Mouse (Mus musculus): ENCODE measurements at regions not wholly inside any gene's neighbourhood (a gene's known extent, or its start where the extent isn't known, plus 50 kb on each side); places are given as distances from the start of the nearest gene placed in this dataset.
A peak's percentile ranks its signal among the peaks of the same experiment; 100 is the strongest.

DNA sequence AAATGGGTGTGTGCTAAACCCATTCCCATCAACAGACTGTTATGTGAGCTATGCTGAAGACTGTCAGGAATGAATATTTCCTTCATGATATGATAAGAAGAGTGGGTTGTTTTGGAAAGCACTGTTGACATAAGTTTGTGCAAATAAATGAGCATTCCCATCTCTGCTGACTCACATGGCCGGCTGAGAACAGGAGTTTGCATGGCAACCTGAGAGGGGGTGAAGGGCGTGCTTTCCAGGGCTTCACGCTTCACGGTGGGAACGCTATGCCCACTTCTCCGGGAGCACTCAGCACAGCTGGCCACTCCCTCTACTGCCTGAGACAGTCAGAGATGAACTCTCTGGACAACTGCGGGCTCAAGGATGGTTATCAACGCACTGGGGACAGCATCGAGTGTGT is 348.9 kb upstream of the Slc24a5 start:
- intact Hi-C loops (cut with DNase I) = no loop called here
- DNase-seq (ENCODE audit: low spot score in 2 of 2) = no peak

DNA sequence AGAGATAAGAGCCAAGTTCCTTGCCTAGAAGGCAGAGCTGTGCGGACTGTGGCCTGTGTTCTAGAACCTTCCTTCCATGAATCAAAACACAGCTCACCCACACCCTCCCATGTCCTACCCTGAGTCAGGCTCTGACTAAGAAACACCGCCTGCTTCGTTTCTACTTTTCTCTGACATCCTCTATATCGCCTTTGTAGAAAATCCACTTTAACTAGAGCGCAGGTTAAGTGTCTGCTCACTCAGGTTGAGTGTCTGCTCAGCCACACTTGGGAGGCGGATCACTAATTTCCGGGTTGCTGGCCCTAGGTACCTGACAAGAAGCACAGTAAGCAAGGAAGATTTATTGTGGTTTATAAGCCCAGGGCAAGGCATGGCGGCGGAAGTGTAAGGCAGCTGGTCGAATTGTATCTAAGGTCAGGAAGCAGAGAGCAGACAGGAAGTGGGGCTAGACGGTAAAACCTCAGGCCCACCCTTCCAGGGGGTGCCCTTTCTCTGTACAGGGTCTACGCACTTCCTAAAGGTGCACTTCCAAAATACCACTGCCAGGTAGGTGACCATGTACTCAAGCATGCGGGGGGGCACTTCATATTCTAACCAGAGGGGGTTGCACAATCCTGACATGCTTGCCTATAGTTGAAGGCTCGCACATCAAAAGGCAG is 348.0 kb upstream of the Slc24a5 start:
- intact Hi-C loops (cut with DNase I) = no loop called here
- peak in 1 of 2 experiments; percentile 13 for DNase-seq (ENCODE audit: low spot score in 2 of 2)

- peak; percentile 27 to 73 for DNase-seq (ENCODE audit: low spot score in 2 of 2)
- intact Hi-C loops (cut with DNase I) = no loop called here
Measured at GRCm38 (mm10) chr2:124720593-124721445, 347.1 kb upstream of the Slc24a5 start.

- DNase-seq (ENCODE audit: low spot score in 2 of 2) = peak in 1 of 2 experiments; percentile 11
Measured at GRCm38 (mm10) chr2:124724171-124724570, 343.8 kb upstream of the Slc24a5 start.

DNA sequence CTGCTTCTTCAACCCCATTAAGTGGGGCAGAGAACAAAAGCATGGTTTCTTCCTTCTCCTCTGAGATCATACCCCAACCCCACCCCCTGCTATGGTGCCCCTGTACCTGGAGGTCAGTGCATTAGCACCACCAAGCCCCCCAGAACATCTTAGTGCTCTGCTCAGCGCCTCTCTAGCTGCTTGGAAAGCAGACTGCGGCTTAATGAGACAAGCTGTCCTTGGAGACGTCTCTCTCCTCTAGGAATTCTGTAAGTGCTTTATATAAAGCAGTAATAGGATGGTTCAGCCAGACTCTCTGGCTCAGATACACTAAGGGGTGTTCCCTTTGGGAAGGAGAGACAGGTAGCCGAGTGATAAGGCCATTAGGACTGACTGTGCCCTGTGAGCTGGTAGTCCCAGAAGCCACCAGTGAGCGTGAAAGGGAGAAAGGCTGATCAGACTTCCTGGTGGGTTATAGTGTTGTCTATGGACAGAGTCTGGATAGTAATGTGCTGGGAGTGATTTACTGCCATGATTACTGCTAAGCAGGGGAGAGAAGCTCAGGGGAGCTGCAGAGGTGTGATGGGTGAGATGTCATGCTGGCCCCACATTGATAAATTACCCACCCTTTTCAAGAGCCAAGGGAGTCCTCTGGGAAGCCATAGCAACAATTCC is 343.0 kb upstream of the Slc24a5 start:
- intact Hi-C loops (cut with DNase I) = no loop called here

More at GRCm38 (mm10) chr2:124724171-124724570, 343.8 kb upstream of the Slc24a5 start:
- intact Hi-C loops (cut with DNase I) = no loop called here

GRCm38 (mm10) chr2:124727979-124728378 is 339.9 kb upstream of the Slc24a5 start:
- intact Hi-C loops (cut with DNase I) = no loop called here
- peak in 1 of 2 experiments; percentile 40 for DNase-seq (ENCODE audit: low spot score in 2 of 2)

More for the DNA sequence above, 343.0 kb upstream of the Slc24a5 start:
- DNase-seq (ENCODE audit: low spot score in 2 of 2) = no peak

GRCm38 (mm10) chr2:124732593-124732992 is 335.3 kb upstream of the Slc24a5 start:
- no peak for DNase-seq (ENCODE audit: low spot score in 2 of 2)
- intact Hi-C loops (cut with DNase I) = no loop called here

DNA sequence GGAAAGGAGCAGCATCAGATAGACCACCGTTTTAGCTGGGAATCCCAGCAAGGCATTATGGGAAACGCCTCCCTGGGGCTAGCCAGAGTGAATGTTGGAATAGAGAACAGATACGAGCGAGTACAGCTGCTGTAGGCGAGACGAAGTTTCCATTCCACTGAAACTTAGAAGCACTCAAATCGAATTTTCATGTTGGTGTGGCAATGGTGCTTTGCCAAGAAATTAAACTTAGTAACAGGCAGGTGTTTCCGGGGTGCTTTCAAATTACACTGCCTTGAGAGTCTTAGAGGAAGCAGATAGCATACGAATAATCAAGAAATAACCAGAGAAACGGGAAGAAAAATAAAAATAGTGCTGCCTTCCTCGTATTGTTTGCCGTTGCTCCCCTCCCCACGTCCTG is 327.1 kb upstream of the Slc24a5 start:
- DNase-seq (ENCODE audit: low spot score in 2 of 2) = no peak
- intact Hi-C loops (cut with DNase I) = no loop called here

DNA sequence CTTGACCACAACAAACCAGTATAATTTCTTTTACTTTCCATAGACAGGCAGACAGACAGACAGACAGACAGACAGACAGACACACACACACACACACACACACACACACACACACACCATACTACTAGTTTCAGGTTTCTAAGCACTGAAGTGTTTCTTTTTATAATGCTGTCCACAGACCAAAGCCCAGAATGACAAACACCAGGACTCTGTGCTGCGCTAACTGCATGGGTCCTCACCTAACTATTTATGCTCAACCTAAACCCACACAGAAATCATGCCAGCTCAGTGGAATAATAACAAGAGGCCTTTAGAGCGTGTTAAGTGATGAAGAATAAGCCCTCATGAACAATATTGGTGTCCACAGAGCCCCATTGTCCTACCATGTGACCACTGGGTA is 325.0 kb upstream of the Slc24a5 start:
- intact Hi-C loops (cut with DNase I) = no loop called here
- no peak for DNase-seq (ENCODE audit: low spot score in 2 of 2)

DNA sequence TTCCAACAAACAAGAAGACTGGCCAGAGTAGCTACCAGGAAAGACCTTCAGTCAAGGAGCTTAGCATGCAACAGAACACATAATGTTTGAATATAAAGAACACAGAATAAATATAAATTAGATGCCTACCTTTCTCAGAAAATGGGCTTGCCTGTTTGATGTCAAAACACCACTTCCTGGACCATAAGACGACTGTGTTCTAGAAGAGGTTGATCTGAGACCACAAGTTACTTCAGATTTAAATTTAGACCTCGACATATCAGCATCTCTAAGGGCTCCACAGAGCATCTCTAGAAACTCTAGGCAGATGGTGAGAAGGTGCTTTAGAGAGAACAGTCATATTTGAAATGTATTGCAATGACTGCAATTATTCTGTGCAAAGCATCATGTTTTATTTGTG is 322.9 kb upstream of the Slc24a5 start:
- no peak for DNase-seq (ENCODE audit: low spot score in 2 of 2)
- intact Hi-C loops (cut with DNase I) = loop anchor here (5.0 kb wide), 1 partner anchor 133 kb away; no protein-coding TSS in a partner anchor

DNA sequence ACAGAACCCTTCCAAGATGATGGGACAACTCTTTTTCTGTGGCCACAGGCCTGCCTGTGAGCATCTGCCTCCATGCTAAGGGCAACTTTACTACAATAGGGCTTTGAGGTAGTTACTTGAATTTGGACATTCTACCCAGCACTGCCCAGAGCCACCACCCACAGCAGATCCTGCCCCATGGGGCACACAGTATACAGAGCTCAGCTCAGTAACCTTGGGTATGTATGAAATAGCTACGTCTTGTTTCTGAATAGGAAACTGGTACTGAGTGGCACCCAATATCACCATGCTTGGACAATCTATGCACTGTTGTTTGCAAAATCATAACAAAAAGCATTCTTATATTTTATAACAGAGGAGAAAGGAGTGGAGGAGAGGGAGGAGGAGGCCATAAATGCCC is 320.8 kb upstream of the Slc24a5 start:
- intact Hi-C loops (cut with DNase I) = loop anchor here (5.0 kb wide), 1 partner anchor 135 kb away; no protein-coding TSS in a partner anchor
- no peak for DNase-seq (ENCODE audit: low spot score in 2 of 2)

DNA sequence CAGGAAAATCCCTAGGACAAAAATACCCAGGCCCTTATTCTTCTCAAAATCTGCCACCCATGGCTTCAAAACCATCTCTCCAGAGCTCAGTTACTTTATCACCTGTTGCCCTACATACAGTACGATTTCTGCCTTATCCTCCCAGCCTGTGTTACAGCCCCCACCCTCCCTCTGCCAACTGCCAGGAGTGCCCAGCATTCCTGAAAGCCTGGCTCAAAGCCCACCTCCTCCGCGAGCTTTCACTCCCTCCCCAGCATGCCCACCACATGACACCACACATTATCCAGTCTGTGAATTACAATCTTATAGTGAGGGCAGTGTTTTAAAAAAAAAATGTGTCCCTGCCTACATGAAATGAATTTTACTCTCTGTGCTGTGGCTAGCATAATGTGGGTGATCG is 320.3 kb upstream of the Slc24a5 start:
- intact Hi-C loops (cut with DNase I) = loop anchor here (5.0 kb wide), 1 partner anchor 135 kb away; no protein-coding TSS in a partner anchor
- DNase-seq (ENCODE audit: low spot score in 2 of 2) = peak in 1 of 2 experiments; percentile 78

- no peak for DNase-seq (ENCODE audit: low spot score in 2 of 2)
- intact Hi-C loops (cut with DNase I) = no loop called here
Measured at GRCm38 (mm10) chr2:124751832-124752231, 316.1 kb upstream of the Slc24a5 start.

GRCm38 (mm10) chr2:124753717-124754116 is 314.2 kb upstream of the Slc24a5 start:
- no peak for DNase-seq (ENCODE audit: low spot score in 2 of 2)
- intact Hi-C loops (cut with DNase I) = no loop called here

DNA sequence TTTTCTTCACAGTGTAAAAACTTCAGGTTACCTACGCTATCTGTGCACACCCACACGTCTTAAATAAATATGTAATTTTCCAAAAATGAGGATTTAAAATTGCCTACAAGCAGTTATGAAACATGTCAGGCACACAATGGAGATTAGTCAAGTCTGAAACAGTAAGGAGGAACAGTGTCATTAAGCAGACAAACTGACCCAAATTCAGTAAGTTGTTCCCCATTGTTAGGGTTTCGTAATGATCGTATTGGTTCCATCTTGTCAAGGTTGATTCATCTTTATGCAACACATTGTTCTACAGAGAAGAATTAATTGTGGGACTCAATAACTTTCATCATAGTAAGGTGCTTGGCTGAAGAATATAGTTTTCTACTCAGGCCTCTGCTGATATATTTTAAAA is 312.7 kb upstream of the Slc24a5 start:
- intact Hi-C loops (cut with DNase I) = no loop called here
- no peak for DNase-seq (ENCODE audit: low spot score in 2 of 2)

DNA sequence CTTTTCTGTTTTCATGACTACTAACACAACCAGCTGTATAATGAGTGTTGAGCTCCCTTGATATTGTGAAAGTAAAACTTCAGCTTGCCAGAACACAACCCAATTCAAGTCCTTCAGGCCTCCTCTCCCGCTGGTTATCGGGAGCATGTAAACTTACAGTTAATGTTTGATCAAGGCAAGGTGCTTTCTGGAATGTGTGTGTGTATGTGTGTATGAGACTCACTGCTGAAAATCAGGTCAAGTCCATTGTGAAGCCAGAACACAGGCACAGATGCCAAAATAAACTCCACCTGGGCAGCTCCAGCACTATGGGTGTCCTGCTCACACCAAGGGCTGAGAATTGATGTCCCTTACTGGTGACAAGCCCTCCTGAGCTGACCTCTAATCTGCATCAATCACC is 308.9 kb upstream of the Slc24a5 start:
- no peak for DNase-seq (ENCODE audit: low spot score in 2 of 2)
- intact Hi-C loops (cut with DNase I) = no loop called here

DNA sequence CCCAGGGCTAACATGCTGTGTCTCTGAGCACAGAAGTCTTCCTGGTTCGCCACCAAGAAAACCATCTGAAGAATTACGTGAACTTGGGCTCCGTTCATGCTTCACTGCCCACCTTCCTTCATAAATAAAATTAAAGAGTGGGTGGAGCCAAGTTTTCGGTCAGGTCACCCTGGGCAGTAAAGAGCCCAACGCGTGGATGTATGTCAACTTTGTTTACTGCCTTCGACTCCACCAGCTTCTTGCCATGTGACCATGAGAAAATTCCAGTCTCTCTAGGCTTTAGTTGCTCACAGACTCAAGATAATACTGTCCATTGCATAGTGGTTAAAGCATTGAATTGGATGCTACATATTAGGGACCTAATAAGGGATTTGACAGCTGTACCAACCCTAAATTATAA is 304.3 kb upstream of the Slc24a5 start:
- no peak for DNase-seq (ENCODE audit: low spot score in 2 of 2)
- intact Hi-C loops (cut with DNase I) = no loop called here

DNA sequence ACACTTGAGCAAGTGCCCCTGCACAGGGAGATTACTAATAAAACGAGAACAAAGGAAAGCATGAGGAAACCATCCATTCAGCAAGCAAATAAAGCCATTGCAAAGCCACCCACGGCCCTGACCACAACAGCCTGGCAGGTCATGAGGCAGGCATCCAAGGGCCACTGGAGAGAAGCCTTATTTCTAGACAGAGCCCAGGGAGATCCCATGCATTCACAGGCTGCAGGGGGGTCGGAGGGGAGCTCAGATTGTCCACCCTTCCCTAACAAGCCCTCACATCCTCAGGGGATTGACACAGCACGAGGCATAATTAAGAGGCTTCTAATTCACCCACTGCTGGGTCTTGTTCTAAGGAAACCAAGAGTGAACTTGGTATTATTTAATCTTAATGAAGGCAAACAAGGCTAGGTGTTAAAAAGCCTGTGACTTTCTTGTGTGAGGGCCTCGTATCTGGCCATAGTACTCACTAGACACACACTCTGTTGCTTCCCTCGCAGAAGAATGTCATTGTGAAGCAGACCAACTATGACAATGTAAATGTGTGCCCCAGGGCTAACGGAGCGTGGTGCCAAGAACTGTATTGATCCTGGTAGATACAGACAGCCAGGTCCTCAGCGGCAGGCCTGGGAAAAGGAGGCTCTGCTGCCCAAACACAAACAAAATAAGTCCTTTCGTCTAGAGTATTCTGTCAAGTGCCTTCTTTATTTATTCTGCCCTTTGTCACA is 303.6 kb upstream of the Slc24a5 start:
- DNase-seq (ENCODE audit: low spot score in 2 of 2) = no peak
- intact Hi-C loops (cut with DNase I) = no loop called here

DNA sequence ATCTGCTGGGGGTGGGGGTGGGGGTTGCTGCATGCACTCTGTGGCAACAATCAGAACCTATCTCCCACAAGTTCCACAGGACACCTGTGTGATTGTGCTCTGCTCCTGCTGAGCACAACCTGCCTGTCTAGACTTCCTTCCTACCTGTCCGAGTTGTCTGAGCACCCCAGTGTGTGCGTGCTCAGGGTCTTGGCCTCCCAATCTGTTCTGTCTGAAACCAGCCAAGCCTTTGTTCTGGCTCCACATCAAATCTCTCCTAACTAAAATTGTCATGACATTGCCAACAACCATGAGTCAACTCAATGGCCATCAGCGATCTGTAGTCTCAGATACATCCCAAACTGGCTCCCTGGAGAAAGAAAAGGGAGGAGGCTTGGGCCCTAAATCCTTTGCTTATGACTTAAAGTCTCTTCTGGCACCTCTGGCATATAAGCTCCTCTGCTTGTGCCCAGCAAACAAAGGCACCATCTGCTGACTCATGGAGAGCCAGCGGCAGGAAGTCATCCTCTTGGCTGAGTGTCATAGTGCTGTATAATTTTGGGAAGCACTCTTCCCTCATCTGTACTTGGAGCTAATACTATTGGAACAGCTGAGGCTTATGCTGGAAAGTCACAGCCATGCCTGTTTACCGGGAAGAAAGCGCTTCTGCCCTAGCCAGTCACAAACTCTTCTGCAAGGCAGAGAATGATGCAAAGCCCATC is 298.5 kb upstream of the Slc24a5 start:
- intact Hi-C loops (cut with DNase I) = no loop called here
- DNase-seq (ENCODE audit: low spot score in 2 of 2) = peak in 1 of 2 experiments; percentile 5
